Mouse (Mus musculus) CH12F3 (cell line): ENCODE data around the gene Rrp12.
"Not testable (repeated sequence)": the region's sequence is repeated elsewhere in the genome, so short reads cannot be mapped to it uniquely, and the experiment has no call there.

ENCODE experiments used
- in situ Hi-C: fragments of 300-500 bp; cut with MboI; formaldehyde crosslinking; loops from 2 replicates; pipeline ENCODE4 v1.14.3; 2020; ENCODE audit warnings: low sequenced_read_pairs

Gene Rrp12

DNA sequence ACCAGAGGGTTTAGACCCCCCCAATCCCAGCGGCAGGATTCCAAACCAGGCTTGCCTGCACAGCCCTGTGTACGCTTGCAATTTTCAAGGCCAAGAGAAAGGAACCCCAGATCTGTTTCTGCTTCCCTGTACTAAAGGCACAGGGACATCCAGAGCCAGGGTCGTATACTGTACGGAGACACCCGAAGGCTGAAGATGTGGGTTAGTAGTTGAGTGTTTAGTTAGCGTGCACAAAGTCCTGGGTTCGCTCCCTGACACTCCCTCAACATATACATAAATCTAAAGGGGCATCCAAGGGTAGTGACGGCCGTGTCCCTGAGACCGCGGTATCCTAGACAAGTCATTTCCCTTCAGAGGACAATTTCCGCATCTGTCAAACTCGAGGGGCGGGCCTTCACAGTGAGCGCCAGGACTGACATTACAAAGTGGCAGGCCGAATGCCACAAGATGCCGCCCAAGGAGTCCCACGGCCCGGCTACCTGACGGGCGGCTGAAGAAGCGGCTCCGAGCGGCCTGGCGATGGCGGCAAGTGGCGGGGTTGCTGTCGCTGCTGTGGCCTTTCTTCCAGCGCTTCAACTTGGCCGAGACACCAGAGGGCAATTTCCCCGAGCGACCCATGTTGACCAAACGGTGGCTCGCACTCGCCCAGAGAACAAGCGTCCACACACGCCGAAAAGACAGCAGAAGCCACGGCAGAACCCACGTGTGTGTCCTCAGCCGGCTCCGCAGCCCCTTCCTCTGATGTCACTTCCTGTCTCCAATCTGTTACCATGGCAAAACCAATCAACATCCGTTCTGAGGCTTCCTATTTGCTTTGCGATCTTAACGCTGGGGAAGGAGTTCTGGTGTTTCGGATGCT is at the start of gene Rrp12:
TSS of gene Rrp12 (minus strand) at position 714 of the 859 bp plus-strand sequence.
- in situ Hi-C loops, result no loop called here

DNA sequence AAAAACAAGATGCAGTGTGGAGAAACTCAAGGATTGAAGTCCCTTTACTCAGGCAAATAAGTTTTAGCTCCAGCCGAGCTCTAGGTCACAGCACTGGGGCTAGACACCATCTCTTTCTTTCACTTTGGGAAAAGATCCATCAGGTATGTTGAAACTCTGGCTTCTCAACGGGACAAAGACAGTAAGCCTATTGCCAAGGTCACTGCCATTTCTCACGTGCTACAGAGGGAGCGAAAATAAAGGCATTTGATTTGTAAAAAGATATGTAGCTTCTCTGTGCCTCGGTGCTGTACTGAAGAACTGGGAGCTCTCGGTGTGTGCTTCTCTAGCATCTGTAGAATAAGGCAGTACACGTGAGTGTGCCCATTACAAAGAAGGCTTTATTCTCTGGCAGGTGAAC is 47.9 kb upstream of the Rrp12 start:
- in situ Hi-C loops, result no loop called here

DNA sequence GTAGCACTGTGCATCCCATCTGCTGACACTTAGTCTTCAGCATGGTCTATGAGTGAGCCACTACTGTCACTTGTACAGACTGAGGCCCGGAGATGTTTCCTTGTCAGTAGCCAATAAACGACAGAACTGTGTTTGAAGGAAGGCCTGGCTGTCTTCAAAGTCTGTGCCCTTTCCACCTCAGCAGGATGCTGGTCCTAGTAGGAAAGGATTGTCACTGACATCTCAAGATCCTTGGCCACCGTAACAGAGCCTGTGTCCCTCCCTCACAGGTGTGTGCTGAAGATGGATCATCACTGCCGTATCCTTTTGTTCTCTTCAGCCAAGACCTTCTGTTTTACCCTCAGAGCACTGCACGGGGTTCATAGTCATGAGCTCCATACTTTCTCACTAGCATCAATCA is 42.6 kb upstream of the Rrp12 start:
- in situ Hi-C loops, result no loop called here

DNA sequence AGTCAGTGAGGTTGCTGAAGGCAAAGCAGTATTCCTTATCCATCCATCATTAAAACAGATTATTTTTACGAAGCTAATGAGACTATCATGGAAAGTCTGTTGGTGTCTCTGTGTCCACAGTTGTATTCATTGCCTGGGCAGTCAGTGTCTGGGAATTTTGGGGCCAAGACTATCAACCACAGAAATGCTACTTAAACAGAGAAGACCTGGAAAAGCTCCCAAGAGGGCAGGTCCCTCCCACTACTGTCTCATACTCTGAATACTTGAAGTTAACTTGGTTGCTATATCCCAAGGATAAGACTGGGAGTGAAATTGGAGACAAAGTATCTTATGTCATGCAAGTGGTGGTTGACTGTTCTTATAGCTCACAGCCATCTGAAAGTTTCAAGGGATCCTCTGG is 39.9 kb upstream of the Rrp12 start:
- in situ Hi-C loops, result no loop called here

DNA sequence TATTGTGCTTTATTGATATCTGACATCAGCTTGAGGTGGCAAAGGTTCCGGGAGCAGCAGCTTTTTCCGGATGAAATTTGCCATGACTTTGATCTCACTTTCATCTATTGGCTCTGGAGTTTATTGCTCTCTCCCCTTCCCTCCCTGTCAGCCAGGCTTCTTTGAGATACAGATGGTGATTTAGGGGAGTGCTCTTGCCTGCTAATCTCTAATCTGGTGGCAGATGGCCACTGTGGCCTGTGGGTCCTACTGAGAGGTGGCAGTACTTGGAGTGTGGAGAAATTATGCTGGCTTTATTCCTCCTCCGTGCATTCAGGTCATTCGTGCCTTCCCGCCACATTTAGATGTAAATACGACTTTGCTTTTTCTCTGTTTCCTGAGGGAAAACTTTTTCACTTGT is 38.2 kb upstream of the Rrp12 start:
- in situ Hi-C loops, result no loop called here

DNA sequence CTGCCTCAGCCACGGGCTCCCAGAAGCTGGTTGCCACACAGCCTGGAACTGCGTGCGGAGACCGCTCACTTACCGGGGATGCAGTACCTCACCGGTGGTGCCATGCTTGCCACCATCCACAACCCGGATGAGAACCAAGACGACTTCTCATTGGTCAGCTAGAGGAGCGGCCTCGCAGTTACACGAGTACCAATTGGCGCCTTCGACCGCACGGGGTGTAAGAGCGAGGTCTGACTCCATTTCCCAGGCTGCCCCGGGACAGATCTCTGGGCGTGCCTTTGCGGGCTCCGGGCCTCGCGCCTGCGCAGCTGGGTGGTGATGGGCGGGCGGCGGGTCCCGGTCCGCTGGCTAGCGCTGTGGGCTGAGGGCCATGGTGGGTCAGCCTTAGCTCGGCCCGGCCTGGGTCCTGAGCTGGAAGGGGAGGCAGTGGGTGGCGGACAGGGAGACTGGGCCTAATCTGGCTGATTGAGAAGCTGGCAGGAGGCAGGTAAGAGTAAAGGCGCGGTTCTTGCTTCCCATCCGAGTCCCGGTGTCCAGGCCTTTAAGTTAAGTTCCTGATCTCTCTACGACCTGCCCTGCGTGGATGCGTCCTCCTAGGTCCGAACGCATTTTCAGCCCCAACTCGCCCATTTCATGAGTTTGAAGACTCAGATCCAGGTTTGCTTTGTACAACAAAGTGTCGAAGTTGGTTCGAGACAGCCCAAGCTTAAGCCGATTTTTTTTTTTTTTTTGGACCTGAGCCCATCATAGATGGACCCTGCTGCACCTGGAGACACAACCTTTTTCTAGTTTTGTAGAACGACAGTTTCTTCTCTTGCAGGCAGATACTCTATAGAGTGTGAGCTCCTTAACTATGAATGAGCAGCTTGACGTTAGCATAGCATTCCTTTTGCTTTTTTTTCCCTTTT is 37.5 kb upstream of the Rrp12 start, which contains the start of the genes Exosc1 and Zdhhc16:
TSS of gene Exosc1 (minus strand) at position 245 of the 908 bp plus-strand sequence.
TSS of gene Zdhhc16 (plus strand) at position 302 of the 908 bp plus-strand sequence.
- in situ Hi-C loops, result no loop called here

DNA sequence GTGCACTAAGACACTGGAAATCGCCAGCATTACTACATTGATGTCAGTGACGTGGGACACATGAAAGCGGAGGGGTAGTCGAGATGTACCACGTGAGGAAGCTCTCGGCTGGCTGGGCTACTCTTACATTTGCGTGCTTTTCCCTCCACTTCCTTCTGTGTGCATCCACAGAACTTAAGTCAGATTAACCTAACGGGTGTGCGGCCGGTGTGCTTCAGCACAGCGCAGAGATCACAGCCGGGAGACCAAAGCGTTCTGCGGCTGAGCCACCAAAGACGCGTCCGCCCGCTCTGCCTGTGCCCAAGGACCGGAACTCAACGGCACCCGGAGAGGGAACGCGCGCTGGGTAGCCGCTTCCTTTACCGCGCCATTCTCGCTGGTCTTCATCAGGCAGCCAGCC is 36.7 kb upstream of the Rrp12 start:
- in situ Hi-C loops, result no loop called here

DNA sequence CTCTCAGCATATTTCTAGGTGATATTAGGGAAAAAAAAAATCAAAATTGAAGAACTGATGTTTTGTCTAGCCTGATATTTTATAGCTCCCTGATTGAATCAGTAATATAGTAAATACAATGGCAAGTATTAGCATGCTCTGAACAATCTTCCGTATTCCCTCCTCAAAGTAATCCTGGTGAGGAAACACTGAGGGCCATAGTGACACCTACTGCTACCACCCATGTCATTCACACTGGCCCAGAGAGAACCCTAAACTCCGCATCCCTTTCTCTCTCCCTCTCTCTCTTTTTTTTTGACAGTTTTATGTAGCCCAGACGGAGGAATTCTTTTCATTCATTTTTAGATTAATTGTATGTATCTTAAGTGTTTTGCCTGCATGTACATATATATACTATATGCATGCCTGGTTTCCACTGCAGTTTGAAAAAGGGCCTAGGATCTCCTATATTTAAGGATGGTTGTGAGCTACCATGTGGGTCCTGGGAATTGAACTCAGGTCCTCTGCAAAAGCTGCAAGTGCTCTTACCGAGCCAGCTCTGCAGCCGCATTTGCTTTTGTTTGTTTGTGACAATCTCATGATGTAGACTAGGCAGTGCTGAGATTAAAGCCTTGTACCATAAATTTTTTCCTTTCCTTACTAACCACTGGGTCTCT is 24.6 kb upstream of the Rrp12 start:
- in situ Hi-C loops, result no loop called here

DNA sequence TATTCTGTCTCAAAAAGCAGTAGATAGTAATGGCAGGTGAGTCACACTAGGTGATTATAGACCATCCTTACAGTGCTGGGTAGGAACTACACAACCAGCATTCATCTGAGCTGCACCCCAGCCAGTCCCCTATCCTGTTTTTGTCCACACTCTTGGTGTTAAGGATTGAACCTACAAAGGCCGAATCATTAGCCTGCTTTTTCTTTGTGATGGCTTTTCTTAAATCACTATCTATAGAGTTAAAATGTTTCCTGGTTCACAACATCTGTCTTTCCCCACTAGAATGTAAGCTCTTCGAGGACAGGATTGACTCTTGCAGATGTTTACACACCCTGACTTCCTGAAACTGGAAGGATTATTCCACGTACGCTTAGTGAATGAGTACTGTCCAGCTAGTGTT is 23.5 kb upstream of the Rrp12 start:
- in situ Hi-C loops, result no loop called here

DNA sequence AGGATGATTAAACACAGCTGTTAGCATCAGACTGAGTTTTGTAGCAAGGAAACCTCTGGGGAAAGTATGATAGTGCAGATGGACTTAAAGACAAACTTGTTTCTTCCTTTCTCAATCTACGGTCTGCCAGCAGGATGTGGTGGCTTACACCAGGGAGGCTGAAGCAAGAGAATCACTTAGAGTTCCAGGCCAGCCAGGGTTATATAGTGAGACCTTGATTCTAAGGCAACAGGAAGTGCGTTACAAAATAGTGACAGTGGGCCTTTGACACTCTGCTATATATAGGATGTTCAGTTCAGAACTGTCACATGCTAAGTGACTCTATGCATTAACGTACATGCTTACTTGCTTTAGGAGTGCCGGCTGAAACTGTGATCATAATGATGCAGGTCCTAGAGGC is 20.9 kb upstream of the Rrp12 start:
- in situ Hi-C loops, result no loop called here

DNA sequence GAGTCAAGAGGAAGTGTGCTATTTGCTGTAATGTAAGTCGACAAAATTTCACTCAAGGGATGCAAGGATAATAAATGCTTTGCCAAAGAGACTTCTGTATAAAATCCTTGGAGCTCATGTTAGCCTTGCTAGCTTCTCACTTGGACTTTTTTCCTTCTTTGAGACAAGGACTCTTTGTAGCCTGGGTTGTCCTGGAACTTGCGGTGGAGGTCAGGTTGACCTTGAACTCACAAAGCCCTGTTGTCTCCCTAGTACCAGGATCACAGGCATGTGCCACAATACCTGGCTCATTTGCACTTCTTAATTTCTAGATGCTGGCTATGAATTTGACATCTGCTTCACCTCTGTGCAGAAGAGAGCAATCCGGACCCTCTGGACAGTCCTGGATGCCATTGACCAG is 19.3 kb upstream of the Rrp12 start:
- in situ Hi-C loops, result no loop called here

DNA sequence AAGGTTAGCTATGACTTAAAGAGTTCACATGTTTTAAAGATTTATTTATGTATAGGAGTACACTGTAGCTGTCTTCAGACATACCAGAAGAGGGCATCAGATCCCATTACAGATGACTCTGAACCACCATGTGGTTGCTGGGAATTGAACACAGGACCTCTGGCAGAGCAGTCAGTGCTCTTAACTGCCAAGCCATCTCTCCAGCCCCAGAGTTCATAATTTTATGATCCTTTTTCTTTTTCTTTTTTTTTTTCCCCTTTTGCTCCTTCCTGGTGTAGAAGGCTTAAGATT is 18.6 kb upstream of the Rrp12 start:
- in situ Hi-C loops, result not testable (repeated sequence)

DNA sequence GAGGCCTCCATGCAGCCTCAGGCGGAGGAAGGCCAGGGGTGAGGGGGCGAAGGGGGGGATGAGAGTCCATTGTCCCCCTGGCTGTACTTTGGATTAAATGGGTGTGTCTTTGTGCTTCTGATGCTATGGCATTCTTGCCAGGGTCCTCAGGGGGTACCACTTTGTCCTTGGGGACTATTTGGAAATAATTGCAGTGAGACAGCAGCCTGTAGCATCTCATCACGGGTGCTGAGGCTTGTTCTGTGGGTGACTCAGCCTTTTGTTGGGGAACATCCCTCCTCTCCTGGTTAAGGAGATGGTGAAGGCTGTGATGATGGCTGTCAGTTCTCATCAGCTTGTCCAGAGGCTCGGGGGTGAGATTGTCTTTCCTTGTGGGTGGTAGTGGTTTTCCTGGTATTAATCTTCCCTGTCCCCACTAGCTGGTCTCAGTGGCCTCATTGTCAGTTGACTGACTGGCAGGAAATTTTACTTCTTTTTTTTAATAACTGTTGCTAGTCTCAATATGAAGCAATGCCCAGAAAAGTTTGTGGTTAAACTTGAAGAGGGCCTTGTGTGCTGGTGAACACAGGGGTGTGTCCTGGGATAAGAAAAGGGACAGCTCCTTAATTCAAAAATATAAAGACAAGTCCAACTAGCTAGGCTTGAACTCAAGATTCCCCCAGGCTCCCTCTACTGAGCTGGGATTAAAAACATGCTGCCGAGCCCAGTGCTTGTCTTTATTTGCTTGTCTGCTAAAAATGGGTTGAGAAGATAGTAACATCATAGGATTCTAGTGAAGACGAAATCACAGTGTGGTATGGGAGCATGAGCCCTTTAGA is 18.0 kb upstream of the Rrp12 start:
- in situ Hi-C loops, result no loop called here

DNA sequence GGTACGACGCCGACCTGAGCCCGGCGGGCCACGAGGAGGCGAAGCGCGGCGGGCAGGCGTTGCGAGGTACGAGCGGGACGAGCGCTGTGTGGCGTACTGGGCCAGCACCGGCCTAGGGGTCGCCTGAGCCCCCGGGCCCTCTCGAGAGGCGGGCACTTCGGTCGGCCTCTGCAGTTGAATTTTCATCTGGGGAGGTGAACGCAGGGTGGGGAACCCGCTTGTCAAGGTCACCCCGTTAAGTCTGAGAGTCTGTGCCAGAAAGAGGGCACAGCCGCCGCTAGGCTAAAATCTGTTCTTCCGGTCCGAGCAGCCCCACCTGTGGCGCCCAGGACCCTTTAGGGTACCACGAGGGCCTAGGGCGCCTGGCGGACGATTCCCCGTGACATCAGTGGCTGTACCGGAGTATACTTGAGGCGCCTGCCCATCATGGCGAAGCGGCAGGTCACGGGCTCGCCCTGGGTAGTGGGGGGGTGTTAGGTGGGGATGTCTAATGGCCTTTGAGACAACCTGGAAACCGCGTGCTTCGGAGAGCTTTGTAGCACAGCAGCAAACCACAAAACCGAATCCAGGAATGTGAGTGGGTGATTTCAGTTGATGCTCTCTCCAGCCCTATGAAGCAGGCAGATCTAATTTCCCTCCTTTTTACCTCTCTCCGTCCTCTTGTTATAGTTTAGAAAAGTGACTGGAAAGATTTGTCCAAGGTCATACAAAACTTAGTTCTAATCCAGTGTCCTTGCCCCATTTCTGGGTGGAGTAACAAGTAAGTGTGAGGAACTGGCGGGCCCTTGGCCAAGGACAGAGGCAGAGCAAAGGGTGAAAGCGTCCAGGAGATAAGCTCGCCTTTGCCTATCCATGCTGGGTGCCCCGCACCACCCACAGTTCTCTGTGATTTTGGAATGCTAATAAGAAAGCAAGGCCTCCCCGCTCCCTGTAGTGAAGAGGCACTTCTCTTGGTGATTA is 16.4 kb upstream of the Rrp12 start:
- in situ Hi-C loops, result no loop called here

DNA sequence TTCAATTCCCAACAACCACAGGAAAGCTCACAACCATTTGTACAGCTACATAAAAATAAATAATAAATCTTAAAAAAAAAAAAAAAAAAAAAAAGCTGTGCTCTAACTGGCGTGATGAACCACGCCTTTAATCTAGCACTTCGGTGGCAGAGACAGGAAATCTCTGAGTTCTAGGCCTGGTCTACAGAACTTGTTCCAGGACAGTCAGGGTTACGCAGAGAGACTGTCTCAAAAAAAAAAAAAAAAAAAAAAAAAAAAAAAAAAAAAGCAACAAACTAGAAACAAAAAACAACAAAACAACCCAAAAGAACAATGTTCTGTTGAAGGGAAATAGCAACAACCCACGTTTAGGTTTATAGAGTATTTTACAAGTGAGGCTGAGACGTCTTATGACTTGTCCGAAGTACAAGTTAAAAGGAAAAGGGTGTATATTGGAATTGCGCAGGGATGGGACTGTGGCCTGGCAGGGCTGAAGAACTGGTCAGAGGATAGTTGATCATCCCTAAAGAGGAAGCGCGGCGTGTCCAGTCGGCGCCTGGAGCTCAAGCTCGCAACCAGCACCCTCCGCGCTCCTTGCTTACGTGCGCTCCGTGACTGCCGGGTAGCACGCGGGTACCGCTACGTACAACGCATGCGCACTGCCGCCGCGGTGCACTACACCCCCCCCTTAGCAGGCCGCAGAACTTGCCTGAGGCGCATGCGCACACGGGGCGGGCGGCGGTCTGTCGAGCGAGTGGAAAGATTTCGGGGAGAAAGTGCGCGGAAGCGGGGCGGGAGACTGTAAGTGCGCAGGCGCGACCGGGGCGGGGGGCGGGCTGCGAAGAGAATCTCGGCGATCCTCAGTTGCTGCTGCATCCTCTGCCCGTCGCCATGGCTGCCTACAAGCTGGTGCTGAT is 15.5 kb upstream of the Rrp12 start, which contains the start of gene Pgam1:
TSS of gene Pgam1 (plus strand) at position 746 of the 896 bp plus-strand sequence.
- in situ Hi-C loops, result no loop called here

DNA sequence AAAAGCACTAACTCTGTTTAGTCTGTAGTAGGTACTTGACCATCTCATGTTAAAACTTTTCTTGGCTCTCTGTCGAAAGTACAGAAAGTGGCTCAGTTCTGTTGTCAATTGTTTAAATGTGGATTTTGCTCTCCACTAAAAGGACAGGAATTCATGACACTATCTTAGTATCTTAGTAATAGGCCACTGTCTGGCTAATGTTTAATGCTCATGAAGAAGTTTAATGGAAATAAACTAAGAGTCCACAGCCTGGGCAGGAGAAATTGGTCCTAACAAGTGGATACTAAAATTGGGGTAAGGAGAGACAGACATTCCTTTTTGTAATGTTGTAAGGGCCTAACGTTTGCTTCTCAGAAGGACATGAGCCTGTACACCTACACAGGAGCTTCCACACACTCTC is 14.4 kb upstream of the Rrp12 start:
- in situ Hi-C loops, result no loop called here

DNA sequence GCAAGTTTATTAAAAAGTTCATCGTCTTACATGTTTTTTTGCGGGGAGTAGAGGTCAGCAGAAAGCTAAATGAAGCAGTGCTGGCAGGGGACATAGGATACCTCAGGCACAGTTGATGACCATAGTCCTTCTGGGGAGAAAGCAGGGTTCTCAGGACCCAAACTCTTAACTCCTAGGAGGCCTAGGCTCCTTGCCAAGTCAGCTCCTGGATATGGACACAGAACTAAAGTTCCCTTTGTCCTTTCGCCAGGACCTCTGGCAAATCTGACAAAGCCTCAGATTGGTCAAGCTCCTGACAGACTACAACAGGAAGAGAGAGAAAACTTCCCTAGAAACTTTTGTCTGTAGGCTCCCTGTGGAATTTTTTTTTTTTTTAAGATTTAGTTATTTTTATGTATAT is 12.8 kb upstream of the Rrp12 start:
- in situ Hi-C loops, result no loop called here

DNA sequence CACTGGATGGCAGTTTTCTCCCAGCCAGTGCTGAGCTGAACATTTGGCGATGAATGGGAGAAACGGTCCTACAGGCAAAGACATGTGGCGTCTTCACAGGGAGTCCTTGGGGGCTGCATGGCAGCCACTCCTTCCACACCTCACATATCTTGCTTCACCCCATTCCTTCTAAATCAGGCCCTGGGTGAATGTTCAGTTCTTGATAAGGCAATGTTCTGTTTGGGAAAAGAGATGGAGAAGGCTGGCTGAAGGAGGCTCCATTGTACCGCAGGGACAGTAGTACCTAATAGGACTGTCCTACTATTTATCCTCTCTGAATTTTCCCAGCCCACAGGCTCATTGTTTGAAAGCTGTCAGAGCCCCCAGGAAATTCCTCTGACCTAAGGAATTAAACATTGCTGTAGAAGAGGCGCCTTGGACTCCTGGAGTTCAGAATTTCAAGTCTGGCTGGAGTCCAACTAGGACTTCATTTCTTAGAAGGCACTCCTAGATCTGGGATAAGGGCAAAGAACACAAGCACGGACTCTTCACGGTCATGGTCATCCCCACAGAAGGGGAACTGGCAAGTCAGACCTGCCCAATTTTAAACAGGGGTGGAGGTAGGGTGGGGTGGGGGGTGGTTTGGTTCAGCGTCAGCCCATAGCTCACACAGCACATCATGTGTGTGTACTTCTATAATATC is 11.2 kb upstream of the Rrp12 start:
- in situ Hi-C loops, result no loop called here
